Mouse (Mus musculus) kidney, embryonic 16.5 days (tissue): ENCODE data around the gene Shc2. TPM values are rescaled to one million over a fixed set of nuclear protein-coding genes. Genes with fewer than 3 reads are reported as not detected.

ENCODE experiments used
- ATAC-seq: fragments of 200-750 bp; cut with Nextera tagmentation; 2 replicates; pipeline ENCODE4 v1.8.0; 2017; ENCODE audit warnings: moderate TSS enrichment; ENCODE audit not compliant: low FRiP score, low TSS enrichment
- H3K27ac ChIP-seq: fragments of 300-500 bp; sonication (generic); 2 replicates; pipeline ENCODE4 v1.5.1; 2014; ENCODE audit warnings: low read length
- H3K27me3 ChIP-seq: fragments of 300-500 bp; sonication (generic); 2 replicates; pipeline ENCODE4 v1.6.1; 2014; ENCODE audit warnings: low read length, control low read depth, mixed read lengths; ENCODE audit not compliant: insufficient read depth
- H3K36me3 ChIP-seq: fragments of 300-500 bp; sonication (generic); 2 replicates; pipeline ENCODE4 v1.6.1; 2014; ENCODE audit warnings: low read length, control low read depth, mixed read lengths; ENCODE audit not compliant: insufficient read depth
- H3K4me1 ChIP-seq: fragments of 300-500 bp; sonication (generic); 2 replicates; pipeline ENCODE4 v1.6.1; 2014; ENCODE audit warnings: low read length, control low read depth, mixed read lengths; ENCODE audit not compliant: insufficient read depth
- H3K4me2 ChIP-seq: fragments of 300-500 bp; sonication (generic); replicated peaks from 2 replicates; pipeline ENCODE4 v1.6.1; 2014; ENCODE audit warnings: low read depth, low read length
- H3K4me3 ChIP-seq: fragments of 300-500 bp; sonication (generic); 2 replicates; pipeline ENCODE4 v1.5.1; 2014; ENCODE audit warnings: mild to moderate bottlenecking, low read length
- H3K9ac ChIP-seq: fragments of 300-500 bp; sonication (generic); replicated peaks from 2 replicates; pipeline ENCODE4 v1.6.1; 2014; ENCODE audit warnings: low read length
- H3K9me3 ChIP-seq: fragments of 300-500 bp; sonication (generic); 2 replicates; pipeline ENCODE4 v1.6.1; 2016; ENCODE audit warnings: low read length, control low read depth
- WGBS: fragments of 180-500 bp; shearing (Covaris S2); extraction: QIAGEN DNeasy Blood & Tissue Kit; methylation state at CpG from one replicate; pipeline ENCODE4 v1.1.7; 2014; 5-methylcytosine and 5-hydroxymethylcytosine counted together
- polyA plus RNA-seq: library from polyadenylated mRNA; unstranded; fragments of >200 nt; fragmentation: Nextera tagmentation; extraction: Ambion mirVana; gene quantifications from 2 replicates; pipeline ENCODE4 v1.2.1, GENCODE M21; 2015

The Shc2 gene
- polyA plus RNA-seq, 1 experiment from 2014 or later = 9.0 TPM

- no peaks in the 10 kb centered on the region for H3K36me3 ChIP-seq
- no peaks in the 10 kb centered on the region for H3K27me3 ChIP-seq
- ATAC-seq = no peak
- no peak within 1 kb of the TSS for H3K4me3 ChIP-seq
- H3K27ac ChIP-seq = no peak within 1 kb of the TSS
- H3K4me1 ChIP-seq = no peaks in the 10 kb centered on the region
- no peaks in the 10 kb centered on the region for H3K9me3 ChIP-seq
- H3K4me2 ChIP-seq = no peak within 1 kb of the TSS
- WGBS = 85% methylated on average over 5 of the region's 5 CpGs
- no peak within 1 kb of the TSS for H3K9ac ChIP-seq
These were observed 50.5 kb downstream of the Shc2 start, which contains the start of gene Theg for GRCm38 (mm10) chr10:79587061-79587751. TSS of gene Theg (minus strand) at chr10:79587331.

- H3K4me1 ChIP-seq = no peaks in the 10 kb centered on the region
- no peaks in the 10 kb centered on the region for H3K36me3 ChIP-seq
- no peak overlapping the region for H3K27ac ChIP-seq
- H3K27me3 ChIP-seq = no peaks in the 10 kb centered on the region
- H3K9me3 ChIP-seq = no peaks in the 10 kb centered on the region
- no peak overlapping the region for H3K4me2 ChIP-seq
- no peak overlapping the region for H3K9ac ChIP-seq
- no peak for ATAC-seq
- no peak overlapping the region for H3K4me3 ChIP-seq
- 61% methylated on average over 8 of the region's 8 CpGs for WGBS
These were observed 51.5 kb downstream of the Shc2 start for GRCm38 (mm10) chr10:79586243-79586642.

- no peak overlapping the region for H3K4me3 ChIP-seq
- no peaks in the 10 kb centered on the region for H3K9me3 ChIP-seq
- H3K36me3 ChIP-seq = no peaks in the 10 kb centered on the region
- WGBS = 82% methylated on average over 5 of the region's 5 CpGs
- ATAC-seq = no peak
- no peaks in the 10 kb centered on the region for H3K27me3 ChIP-seq
- H3K9ac ChIP-seq = no peak overlapping the region
- H3K27ac ChIP-seq = no peak overlapping the region
- H3K4me2 ChIP-seq = no peak overlapping the region
- no peaks in the 10 kb centered on the region for H3K4me1 ChIP-seq
These were observed 52.0 kb downstream of the Shc2 start for GRCm38 (mm10) chr10:79585723-79586122.

GRCm38 (mm10) chr10:79585136-79585535 lies 52.6 kb downstream of the Shc2 start:
- H3K36me3 ChIP-seq = no peaks in the 10 kb centered on the region
- H3K4me2 ChIP-seq = no peak overlapping the region
- no peaks in the 10 kb centered on the region for H3K4me1 ChIP-seq
- no peak overlapping the region for H3K9ac ChIP-seq
- no peak overlapping the region for H3K27ac ChIP-seq
- no peak overlapping the region for H3K4me3 ChIP-seq
- no peaks in the 10 kb centered on the region for H3K9me3 ChIP-seq
- ATAC-seq = no peak
- no peaks in the 10 kb centered on the region for H3K27me3 ChIP-seq
- WGBS = 86% methylated on average over 6 of the region's 6 CpGs

DNA sequence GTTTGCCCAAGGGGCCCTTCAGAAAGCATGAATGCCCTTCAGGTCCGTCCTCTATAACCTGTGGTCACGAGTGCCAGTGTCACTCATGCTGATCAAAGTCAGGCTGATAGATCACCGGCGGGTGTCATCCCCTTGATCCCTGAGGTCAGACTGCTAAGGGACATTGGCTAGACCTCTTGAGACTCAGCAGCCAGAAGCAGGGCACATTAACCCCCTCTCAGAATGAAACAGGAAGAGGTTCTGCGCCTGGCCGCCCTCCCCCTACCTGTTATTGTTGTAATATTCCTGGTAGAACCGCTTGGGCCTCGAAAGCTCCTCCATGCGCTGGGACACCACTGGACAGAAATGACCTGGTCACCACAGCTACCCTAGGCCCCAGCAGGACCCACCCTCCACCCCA lies 53.3 kb downstream of the Shc2 start:
- Histone ChIP-seq H3K4me2 (no peak overlapping the region), H3K9me3 (no peaks in the 10 kb centered on the region), H3K27me3 (no peaks in the 10 kb centered on the region; the same call in 1 of the 2 replicates), H3K4me1 (no peaks in the 10 kb centered on the region), H3K4me3 (no peak overlapping the region), H3K9ac (no peak overlapping the region), H3K36me3 (no peaks in the 10 kb centered on the region), H3K27ac (no peak overlapping the region)
- ATAC-seq = no peak
- 72% methylated on average over 9 of the region's 9 CpGs for WGBS

DNA sequence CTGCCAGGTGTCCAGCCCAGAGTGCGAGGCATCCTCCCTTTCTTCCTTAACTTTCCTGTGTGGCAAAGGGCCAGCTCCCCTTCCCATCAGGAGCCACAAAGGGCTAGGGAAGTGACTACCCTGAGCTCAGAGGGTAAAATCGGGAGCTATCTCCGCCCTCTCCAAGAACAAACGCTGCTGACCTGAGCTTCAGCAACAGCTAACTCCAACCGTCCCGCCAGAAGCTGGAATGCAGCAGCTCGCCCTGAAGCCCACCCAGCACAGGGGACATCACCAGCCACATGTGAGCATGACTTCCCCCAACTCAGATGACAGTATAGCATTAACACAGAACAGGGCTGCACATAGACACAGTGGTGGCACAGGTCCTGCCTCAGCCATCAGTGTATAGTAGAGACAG lies 53.7 kb downstream of the Shc2 start:
- Histone ChIP-seq H3K9ac (no peak overlapping the region), H3K4me1 (no peaks in the 10 kb centered on the region), H3K27me3 (no peaks in the 10 kb centered on the region; the same call in 1 of the 2 replicates), H3K4me3 (no peak overlapping the region), H3K36me3 (no peaks in the 10 kb centered on the region), H3K4me2 (no peak overlapping the region), H3K9me3 (no peaks in the 10 kb centered on the region), H3K27ac (no peak overlapping the region)
- ATAC-seq = no peak
- 61% methylated on average over 7 of the region's 7 CpGs for WGBS

GRCm38 (mm10) chr10:79581501-79581900 lies 56.2 kb downstream of the Shc2 start:
- 84% methylated on average over 8 of the region's 8 CpGs for WGBS
- Histone ChIP-seq H3K4me1 (no peaks in the 10 kb centered on the region), H3K9me3 (no peaks in the 10 kb centered on the region), H3K4me3 (no peak overlapping the region), H3K27ac (no peak overlapping the region), H3K36me3 (no peaks in the 10 kb centered on the region), H3K4me2 (no peak overlapping the region), H3K27me3 (no peaks in the 10 kb centered on the region; the same call in 1 of the 2 replicates), H3K9ac (no peak overlapping the region)
- ATAC-seq = no peak

GRCm38 (mm10) chr10:79580811-79581210 lies 56.9 kb downstream of the Shc2 start:
- Histone ChIP-seq H3K4me1 (no peaks in the 10 kb centered on the region), H3K9me3 (no peaks in the 10 kb centered on the region), H3K36me3 (no peaks in the 10 kb centered on the region), H3K4me2 (no peak overlapping the region), H3K27ac (no peak overlapping the region), H3K9ac (no peak overlapping the region), H3K4me3 (no peak overlapping the region), H3K27me3 (no peaks in the 10 kb centered on the region; the same call in 1 of the 2 replicates)
- 47% methylated on average over 6 of the region's 6 CpGs for WGBS
- no peak for ATAC-seq

GRCm38 (mm10) chr10:79580356-79580755 lies 57.4 kb downstream of the Shc2 start:
- Histone ChIP-seq H3K4me2 (no peak overlapping the region), H3K27ac (no peak overlapping the region), H3K4me3 (no peak overlapping the region), H3K9ac (no peak overlapping the region), H3K9me3 (no peaks in the 10 kb centered on the region), H3K27me3 (no peaks in the 10 kb centered on the region; the same call in 1 of the 2 replicates), H3K36me3 (no peaks in the 10 kb centered on the region), H3K4me1 (no peaks in the 10 kb centered on the region)
- no peak for ATAC-seq
- 70% methylated on average over 7 of the region's 7 CpGs for WGBS

- no peak overlapping the region for H3K4me2 ChIP-seq
- no peaks in the 10 kb centered on the region for H3K36me3 ChIP-seq
- H3K9ac ChIP-seq = no peak overlapping the region
- no peaks in the 10 kb centered on the region; the same call in 1 of the 2 replicates for H3K27me3 ChIP-seq
- WGBS = 79% methylated on average over 12 of the region's 12 CpGs
- no peak for ATAC-seq
- no peaks in the 10 kb centered on the region for H3K4me1 ChIP-seq
- no peak overlapping the region for H3K4me3 ChIP-seq
- H3K9me3 ChIP-seq = no peaks in the 10 kb centered on the region
- no peak overlapping the region for H3K27ac ChIP-seq
These were observed 57.9 kb downstream of the Shc2 start for GRCm38 (mm10) chr10:79579781-79580180.
